Mouse (Mus musculus): Measurements from ENCODE around the gene Cadm4. TPM values are rescaled to one million over a fixed set of nuclear protein-coding genes. Genes with fewer than 3 reads are reported as not detected.

The Cadm4 gene
- total RNA-seq, 1 experiment = 10.8 TPM

- TF ChIP-seq ZC3H11A (IDR thresholded peaks at IDR 0.05; ENCODE audit: borderline replicate concordance, low read depth, low read length) (no peak), ZNF384 (IDR thresholded peaks at IDR 0.05; ENCODE audit: low read depth, low read length) (no peak), MAFK (IDR thresholded peaks at IDR 0.05; ENCODE audit: insufficient read depth, low read depth, low read length) (no peak), CHD2 (IDR thresholded peaks at IDR 0.05; ENCODE audit: low read depth, low read length) (no peak), HCFC1 (IDR thresholded peaks at IDR 0.05; ENCODE audit: borderline replicate concordance, insufficient read depth, low read length) (no peak)
- Histone ChIP-seq H3K9ac (ENCODE audit: insufficient read depth, low read depth, low read length, poor library complexity, severe bottlenecking) (no peak overlapping the region), H3K27ac (ENCODE audit: insufficient read depth, low read depth, low read length, poor library complexity, severe bottlenecking) (no peak overlapping the region), H3K4me3 (ENCODE audit: insufficient read depth in 1 of 2, low read depth in 1 of 2, low read length in 2 of 2, poor library complexity in 1 of 2, severe bottlenecking in 1 of 2) (no peak overlapping the region), H3K36me3 (ENCODE audit: control insufficient read depth, insufficient read depth, low read length, poor library complexity, severe bottlenecking) (no peaks in the 10 kb centered on the region), H3K9me3 (ENCODE audit: control insufficient read depth, insufficient read depth, low read depth, low read length) (no peaks in the 10 kb centered on the region), H3K4me1 (ENCODE audit: control insufficient read depth in 2 of 2, insufficient read depth in 2 of 2, low read length in 2 of 2, poor library complexity in 1 of 2) (peaks cover 7 to 35% of the 10 kb centered on the region in 2 experiments)
- no peak for DNase-seq (ENCODE audit: low read depth, low spot score)
- in situ Hi-C loops (cut with MboI; ENCODE audit: low sequenced_read_pairs in 2 of 2, unreplicated experiment in 2 of 2) = no loop called here
These were observed 27.6 kb upstream of the Cadm4 start for GRCm38 (mm10) chr7:24454199-24454598.

- in situ Hi-C loops (cut with MboI; ENCODE audit: low sequenced_read_pairs in 2 of 2, unreplicated experiment in 2 of 2) = no loop called here
- no peak for TF ChIP-seq ZC3H11A (IDR thresholded peaks at IDR 0.05; ENCODE audit: borderline replicate concordance, low read depth, low read length)
- TF ChIP-seq MAFK (IDR thresholded peaks at IDR 0.05; ENCODE audit: insufficient read depth, low read depth, low read length) = no peak
- no peak for TF ChIP-seq CHD2 (IDR thresholded peaks at IDR 0.05; ENCODE audit: low read depth, low read length)
- no peak for TF ChIP-seq HCFC1 (IDR thresholded peaks at IDR 0.05; ENCODE audit: borderline replicate concordance, insufficient read depth, low read length)
- no peak for TF ChIP-seq ZNF384 (IDR thresholded peaks at IDR 0.05; ENCODE audit: low read depth, low read length)
- H3K4me1 ChIP-seq (ENCODE audit: control insufficient read depth in 2 of 2, insufficient read depth in 2 of 2, low read length in 2 of 2, poor library complexity in 1 of 2) = peaks cover 6 to 38% of the 10 kb centered on the region in 2 experiments; a peak in 3 of 4 replicates
- no peaks in the 10 kb centered on the region for H3K36me3 ChIP-seq (ENCODE audit: control insufficient read depth, insufficient read depth, low read length, poor library complexity, severe bottlenecking)
- no peak overlapping the region for H3K4me3 ChIP-seq (ENCODE audit: insufficient read depth in 1 of 2, low read depth in 1 of 2, low read length in 2 of 2, poor library complexity in 1 of 2, severe bottlenecking in 1 of 2)
- no peak overlapping the region for H3K9ac ChIP-seq (ENCODE audit: insufficient read depth, low read depth, low read length, poor library complexity, severe bottlenecking)
- DNase-seq (ENCODE audit: low read depth, low spot score) = no peak
- no peaks in the 10 kb centered on the region for H3K9me3 ChIP-seq (ENCODE audit: control insufficient read depth, insufficient read depth, low read depth, low read length)
- no peak overlapping the region for H3K27ac ChIP-seq (ENCODE audit: insufficient read depth, low read depth, low read length, poor library complexity, severe bottlenecking)
These were observed 26.1 kb upstream of the Cadm4 start for GRCm38 (mm10) chr7:24455726-24456125.

GRCm38 (mm10) chr7:24457726-24458370 lies 24.0 kb upstream of the Cadm4 start:
- no peak for DNase-seq (ENCODE audit: low read depth, low spot score)
- in situ Hi-C loops (cut with MboI; ENCODE audit: low sequenced_read_pairs in 2 of 2, unreplicated experiment in 2 of 2) = no loop called here
- TF ChIP-seq CHD2 (IDR thresholded peaks at IDR 0.05; ENCODE audit: low read depth, low read length) = no peak
- no peak for TF ChIP-seq HCFC1 (IDR thresholded peaks at IDR 0.05; ENCODE audit: borderline replicate concordance, insufficient read depth, low read length)
- TF ChIP-seq ZNF384 (IDR thresholded peaks at IDR 0.05; ENCODE audit: low read depth, low read length) = no peak
- no peak for TF ChIP-seq MAFK (IDR thresholded peaks at IDR 0.05; ENCODE audit: insufficient read depth, low read depth, low read length)
- TF ChIP-seq ZC3H11A (IDR thresholded peaks at IDR 0.05; ENCODE audit: borderline replicate concordance, low read depth, low read length) = no peak
- Histone ChIP-seq H3K9me3 (ENCODE audit: control insufficient read depth, insufficient read depth, low read depth, low read length) (no peaks in the 10 kb centered on the region), H3K9ac (ENCODE audit: insufficient read depth, low read depth, low read length, poor library complexity, severe bottlenecking) (peak overlapping the region; percentile 34; the same call in 1 of the 2 replicates), H3K4me3 (ENCODE audit: insufficient read depth in 1 of 2, low read depth in 1 of 2, low read length in 2 of 2, poor library complexity in 1 of 2, severe bottlenecking in 1 of 2) (peak overlapping the region; percentile 7 to 22; a peak in 2 of 4 replicates), H3K4me1 (ENCODE audit: control insufficient read depth in 2 of 2, insufficient read depth in 2 of 2, low read length in 2 of 2, poor library complexity in 1 of 2) (peaks cover 6 to 40% of the 10 kb centered on the region in 2 experiments; a peak in 3 of 4 replicates), H3K27ac (ENCODE audit: insufficient read depth, low read depth, low read length, poor library complexity, severe bottlenecking) (peak overlapping the region; percentile 67), H3K36me3 (ENCODE audit: control insufficient read depth, insufficient read depth, low read length, poor library complexity, severe bottlenecking) (no peaks in the 10 kb centered on the region)

GRCm38 (mm10) chr7:24459440-24459839 lies 22.4 kb upstream of the Cadm4 start:
- Histone ChIP-seq H3K27ac (ENCODE audit: insufficient read depth, low read depth, low read length, poor library complexity, severe bottlenecking) (peak overlapping the region; percentile 34; the same call in 1 of the 2 replicates), H3K9me3 (ENCODE audit: control insufficient read depth, insufficient read depth, low read depth, low read length) (no peaks in the 10 kb centered on the region), H3K4me1 (ENCODE audit: control insufficient read depth in 2 of 2, insufficient read depth in 2 of 2, low read length in 2 of 2, poor library complexity in 1 of 2) (peaks cover 8 to 38% of the 10 kb centered on the region in 2 experiments; a peak in 3 of 4 replicates), H3K4me3 (ENCODE audit: insufficient read depth in 1 of 2, low read depth in 1 of 2, low read length in 2 of 2, poor library complexity in 1 of 2, severe bottlenecking in 1 of 2) (no peak overlapping the region), H3K9ac (ENCODE audit: insufficient read depth, low read depth, low read length, poor library complexity, severe bottlenecking) (no peak overlapping the region), H3K36me3 (ENCODE audit: control insufficient read depth, insufficient read depth, low read length, poor library complexity, severe bottlenecking) (no peaks in the 10 kb centered on the region)
- no peak for TF ChIP-seq HCFC1 (IDR thresholded peaks at IDR 0.05; ENCODE audit: borderline replicate concordance, insufficient read depth, low read length)
- peak; percentile 86 for TF ChIP-seq MAFK (IDR thresholded peaks at IDR 0.05; ENCODE audit: insufficient read depth, low read depth, low read length)
- TF ChIP-seq ZC3H11A (IDR thresholded peaks at IDR 0.05; ENCODE audit: borderline replicate concordance, low read depth, low read length) = no peak
- TF ChIP-seq ZNF384 (IDR thresholded peaks at IDR 0.05; ENCODE audit: low read depth, low read length) = no peak
- no peak for DNase-seq (ENCODE audit: low read depth, low spot score)
- in situ Hi-C loops (cut with MboI; ENCODE audit: low sequenced_read_pairs in 2 of 2, unreplicated experiment in 2 of 2) = no loop called here
